Mouse (Mus musculus) natural killer cell, adult 2 months (primary cell): ENCODE data around the gene Clk3.

ENCODE experiments used
- DNase-seq, 2 experiments: peaks; one replicate each; pipeline ENCODE4 v3.0.0; 2022; ENCODE audit warnings: low spot score in 2 of 2

Clk3 gene

GRCm38 (mm10) chr9:57770214-57770613 lies 4.6 kb upstream of the Clk3 start:
- DNase-seq, result no peak

- DNase-seq, result no peak
Observed at GRCm38 (mm10) chr9:57769539-57770069, 3.9 kb upstream of the Clk3 start.

DNA sequence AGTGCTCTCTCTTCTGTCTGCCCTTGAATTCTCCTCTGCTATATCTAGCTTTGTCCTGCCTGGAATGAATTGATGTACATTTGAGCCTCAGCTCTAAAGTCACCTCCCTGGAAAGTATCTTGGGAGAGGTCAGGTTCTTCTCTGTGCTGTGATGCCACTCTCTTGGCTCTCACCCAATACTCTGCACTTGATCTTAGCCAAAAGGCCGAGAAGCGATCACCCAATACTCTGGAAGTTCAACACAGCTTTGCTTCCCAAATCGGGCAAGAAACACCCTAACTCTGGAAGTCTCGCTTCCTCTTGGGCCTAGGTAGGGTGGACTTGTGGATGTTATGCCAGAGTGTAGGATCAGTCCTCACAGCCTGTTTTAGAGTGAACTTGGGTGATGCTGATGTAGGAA lies 1.6 kb upstream of the Clk3 start:
- DNase-seq, result no peak

DNA sequence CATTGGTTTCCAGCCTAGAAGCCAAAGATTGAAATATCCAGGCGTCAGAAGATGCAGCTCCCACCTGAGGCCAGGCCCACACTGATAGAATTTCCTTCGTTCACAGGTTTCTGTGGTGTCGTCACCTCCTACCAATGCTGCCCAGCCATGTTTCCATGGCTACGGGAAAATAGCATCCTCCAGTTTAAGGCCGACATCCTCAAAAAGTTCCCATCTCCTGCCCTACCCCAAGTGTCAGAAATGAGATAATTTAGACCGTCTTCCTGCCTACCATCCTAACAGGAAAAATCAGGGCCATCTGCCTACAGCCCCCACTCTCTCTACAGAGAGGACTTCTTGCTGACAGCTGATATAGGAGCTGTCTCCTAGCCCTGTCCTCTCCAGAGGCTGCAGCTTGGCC lies 771 bp upstream of the Clk3 start:
- no peak for DNase-seq

- peak; percentile 91 for DNase-seq
Observed at GRCm38 (mm10) chr9:57764974-57765363, 691 bp downstream of the Clk3 start.

DNA sequence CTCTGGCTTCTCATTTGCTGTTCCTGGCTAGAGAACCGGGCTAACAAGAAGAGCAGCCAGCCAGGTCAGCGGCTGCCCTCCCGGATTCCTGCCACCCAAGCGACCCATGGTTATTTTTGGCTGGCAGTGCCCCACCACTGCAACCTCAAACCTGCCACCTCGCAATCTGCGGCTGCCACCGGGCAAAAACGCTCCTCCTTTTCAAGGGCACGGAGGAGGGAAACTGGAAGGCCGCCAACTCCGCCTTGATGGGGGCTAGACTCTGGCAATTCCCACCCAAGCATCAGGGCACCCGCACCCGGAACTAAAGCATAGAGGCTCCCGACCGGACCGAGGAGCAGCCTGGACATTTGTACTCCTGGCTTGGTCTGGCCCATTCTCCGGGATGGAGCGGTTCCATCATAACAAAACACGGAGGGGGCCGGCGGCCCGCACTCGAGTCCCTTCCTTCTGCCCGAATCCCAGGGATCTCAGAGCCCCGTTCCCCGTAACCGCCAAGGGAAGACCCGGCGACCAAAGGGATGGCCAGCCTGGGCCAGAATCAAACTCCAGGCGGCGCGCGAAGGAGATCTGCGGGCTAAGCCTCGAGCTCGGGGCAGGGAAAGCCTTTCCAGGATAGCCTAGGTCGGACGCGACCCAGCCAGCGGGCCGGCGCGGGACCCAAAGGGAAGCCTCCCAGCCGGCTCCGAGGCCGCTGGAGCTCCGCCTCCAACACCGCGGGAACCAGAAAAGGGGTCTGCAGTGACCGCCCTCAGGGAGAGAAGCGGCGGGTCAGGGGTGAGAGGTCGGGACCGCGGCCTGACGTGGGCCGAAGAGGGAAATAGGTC lies 1.3 kb downstream of the Clk3 start:
- peak; percentile 53 to 59 for DNase-seq

DNA sequence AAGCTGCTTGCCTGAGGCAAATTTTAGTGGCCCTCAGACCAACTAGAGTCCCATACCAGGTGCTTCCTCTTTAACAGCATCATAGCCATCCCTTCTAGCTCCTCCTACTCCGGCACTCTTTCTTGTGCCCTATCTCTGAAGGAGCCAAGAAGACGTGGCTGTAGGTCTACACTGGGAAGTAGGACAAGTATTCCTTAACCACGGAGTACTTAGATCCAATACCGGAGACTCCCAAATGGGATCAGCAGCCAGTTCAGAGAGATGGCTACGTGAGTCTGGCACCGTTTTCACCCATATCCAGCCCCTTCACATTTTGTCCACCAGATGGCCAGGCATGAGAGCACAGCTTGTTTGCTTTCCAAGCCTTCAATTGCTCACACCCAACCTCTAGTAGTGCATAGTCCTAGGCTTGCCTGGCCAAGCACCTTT lies 3.1 kb downstream of the Clk3 start:
- peak; percentile 28 to 46 for DNase-seq

GRCm38 (mm10) chr9:57761563-57762551 lies 3.8 kb downstream of the Clk3 start:
- DNase-seq, result no peak

GRCm38 (mm10) chr9:57760416-57761146 lies 5.1 kb downstream of the Clk3 start:
- DNase-seq, result no peak

- DNase-seq, result peak; percentile 60 to 71
Observed at GRCm38 (mm10) chr9:57759289-57759688, 6.4 kb downstream of the Clk3 start.

GRCm38 (mm10) chr9:57758528-57758927 lies 7.1 kb downstream of the Clk3 start:
- no peak for DNase-seq

DNA sequence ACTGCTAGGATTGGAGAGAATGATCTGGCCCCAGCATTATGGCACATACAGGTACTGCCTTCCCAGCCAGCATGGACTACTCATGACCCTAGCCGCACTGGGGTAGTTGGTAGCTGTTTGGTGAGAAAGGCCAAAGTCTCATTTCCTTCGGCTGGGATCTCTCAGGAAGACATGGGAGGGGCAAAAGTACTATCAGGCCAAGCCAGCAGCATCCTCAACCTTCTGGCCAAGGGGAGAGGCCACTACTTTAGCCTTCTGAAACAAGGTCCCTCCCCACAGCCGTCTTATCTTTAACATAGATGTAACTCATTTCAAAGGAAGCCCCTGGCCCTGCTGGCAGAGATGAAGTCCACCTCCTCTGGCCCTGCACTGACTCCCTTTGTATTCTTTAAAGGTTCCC lies 8.1 kb downstream of the Clk3 start:
- DNase-seq, result no peak

GRCm38 (mm10) chr9:57750901-57751300 lies 14.8 kb downstream of the Clk3 start:
- DNase-seq, result no peak

DNA sequence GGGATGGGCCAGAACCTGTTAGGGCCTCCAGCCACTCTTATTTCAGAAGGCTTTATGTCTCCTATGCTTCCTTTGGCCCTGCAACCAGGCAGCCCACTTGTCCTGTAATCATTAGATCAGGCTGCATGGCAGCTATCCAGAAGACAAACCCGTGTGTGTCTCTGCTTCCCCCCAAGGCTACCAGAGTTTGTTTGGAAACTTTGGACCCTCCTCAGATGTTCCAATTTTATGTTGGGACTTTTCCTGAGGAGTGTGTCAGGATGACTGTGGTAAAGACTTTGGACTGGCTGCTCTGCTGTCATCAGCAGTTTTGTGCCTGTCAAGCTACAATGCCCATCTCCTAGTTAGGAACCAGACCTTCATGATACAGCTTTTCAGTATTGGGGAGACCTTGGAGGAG lies 16.8 kb downstream of the Clk3 start:
- no peak for DNase-seq

- no peak for DNase-seq
Observed at GRCm38 (mm10) chr9:57748137-57748536, 17.5 kb downstream of the Clk3 start.

DNA sequence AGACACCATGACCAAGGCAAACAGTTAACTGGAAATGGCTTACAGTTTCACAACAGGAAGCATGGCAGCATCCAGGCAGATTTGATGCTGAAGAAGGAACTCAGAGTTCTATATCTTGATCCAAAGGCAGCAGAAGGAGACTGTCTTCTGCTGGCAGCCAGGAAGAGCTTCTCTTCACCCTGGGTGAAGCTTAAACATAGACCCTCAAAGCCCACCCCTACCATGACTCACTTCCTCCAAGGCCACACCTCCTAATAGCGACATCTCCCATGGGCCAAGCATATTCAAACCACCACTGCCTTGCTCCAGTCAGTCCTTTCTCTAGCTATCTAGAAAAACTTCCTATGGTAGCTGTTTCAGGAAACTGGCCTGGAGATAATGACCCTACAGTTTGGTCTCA lies 18.6 kb downstream of the Clk3 start:
- no peak for DNase-seq

DNA sequence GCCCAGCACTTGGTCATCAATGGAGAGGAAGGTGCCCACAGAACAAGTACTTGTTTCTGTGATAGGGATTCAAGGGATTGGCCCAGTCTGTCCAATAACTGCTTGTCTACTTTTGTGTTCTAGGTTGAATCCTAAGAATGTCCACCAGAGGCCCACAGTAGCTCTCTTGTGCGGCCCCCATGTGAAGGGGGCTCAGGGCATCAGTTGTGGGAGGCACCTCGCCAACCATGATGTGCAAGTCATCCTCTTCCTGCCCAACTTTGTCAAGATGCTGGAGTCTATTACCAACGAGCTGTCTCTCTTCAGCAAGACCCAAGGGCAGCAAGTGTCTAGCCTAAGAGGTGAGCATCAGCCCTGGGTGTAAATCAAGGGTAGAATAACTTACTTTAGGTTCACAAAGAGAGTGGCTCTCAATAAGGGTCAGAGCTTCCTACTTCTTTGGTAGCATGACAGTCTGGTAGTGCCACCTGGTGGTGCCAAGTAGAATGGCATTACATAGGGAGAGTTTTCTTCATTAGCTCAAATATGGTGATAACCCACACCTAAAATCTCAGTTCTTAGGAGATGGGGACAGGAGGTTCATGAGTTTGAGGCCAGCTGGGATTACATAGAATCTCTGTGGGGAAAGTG lies 21.1 kb downstream of the Clk3 start:
- DNase-seq, result peak in 1 of 2 experiments; percentile 54

DNA sequence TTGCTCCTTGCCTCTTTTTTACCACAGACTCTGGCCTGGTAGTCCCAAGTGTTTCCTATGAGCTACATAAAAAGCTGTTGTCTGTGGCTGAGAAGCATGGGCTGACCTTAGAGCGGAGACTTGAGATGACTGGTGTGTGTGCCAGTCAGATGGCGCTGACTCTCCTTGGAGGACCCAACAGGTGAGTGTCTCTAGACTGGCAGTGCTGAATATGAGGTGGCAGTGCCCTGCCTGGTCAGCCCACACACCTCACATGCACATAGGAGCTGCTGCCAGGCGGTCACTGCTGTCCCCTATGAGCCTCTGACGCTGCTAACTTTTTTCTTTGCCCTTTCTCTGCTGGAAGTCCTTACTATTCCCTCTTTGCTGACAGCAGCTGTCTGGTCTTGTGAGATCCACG lies 25.8 kb downstream of the Clk3 start:
- no peak for DNase-seq

GRCm38 (mm10) chr9:57733606-57734005 lies 32.1 kb downstream of the Clk3 start:
- DNase-seq, result no peak

DNA sequence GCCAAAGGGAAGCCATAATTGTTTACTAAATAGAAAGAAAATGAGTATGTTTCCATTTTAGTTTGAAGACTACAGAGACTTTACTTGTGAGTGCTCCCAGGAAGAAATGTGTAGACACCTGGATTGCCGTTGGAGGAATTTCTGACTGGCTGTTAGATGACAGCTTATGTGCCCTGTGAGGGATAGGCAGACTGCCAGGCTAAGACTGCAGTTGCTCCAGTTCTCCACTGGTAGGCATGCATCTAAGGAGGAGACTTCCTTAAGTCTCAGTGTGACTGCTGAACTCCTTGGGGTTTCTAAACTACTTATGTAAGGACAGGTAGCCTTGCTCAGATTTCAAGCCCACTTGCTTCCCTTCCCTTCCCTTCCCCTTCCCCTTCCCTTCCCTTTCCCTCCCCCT lies 37.3 kb downstream of the Clk3 start:
- no peak for DNase-seq

- no peak for DNase-seq
Observed at GRCm38 (mm10) chr9:57724701-57725100, 41.0 kb downstream of the Clk3 start.
